Mouse (Mus musculus) adrenal gland, postnatal 36 days (tissue): ENCODE measurements around the gene Dync1h1. TPM values are rescaled to one million over a fixed set of nuclear protein-coding genes. Genes with fewer than 3 reads are reported as not detected.

ENCODE experiments used
- microRNA-seq: library from miRNA; unstranded; fragments of <30 nt; microRNA quantifications from one replicate; pipeline ENCODE4 v1.2.0, GENCODE M21; 2021
- total RNA-seq, 2 experiments: library from RNA; stranded (reverse); gene quantifications; 2 replicates each; pipeline ENCODE4 v1.2.3; 2021

Gene Dync1h1
- total RNA-seq, 2 experiments from 2014 or later = 148 to 179 TPM

Small RNA genes within 50 kb of the gene (microRNA-seq; reads per million reads assigned to microRNA genes)
- not detected for gene Gm27299

Other genes starting within 250 kb of the Dync1h1 start
- gene Ppp2r5c, start 154.3 kb upstream of the Dync1h1 start, total RNA-seq = 100 to 1,000 TPM; 104 to 114 TPM
- not detected for gene 1700001K19Rik, start 81.2 kb downstream of the Dync1h1 start, total RNA-seq
- 100 to 1,000 TPM; 501 to 911 TPM for gene Hsp90aa1, start 101.3 kb downstream of the Dync1h1 start, total RNA-seq
- 10 to 100 TPM; 44.1 to 45.3 TPM for gene Wdr20, start 136.5 kb downstream of the Dync1h1 start, total RNA-seq
- 1 to 10 TPM; 1.2 to 1.6 TPM for gene Mok, start 239.5 kb downstream of the Dync1h1 start, total RNA-seq
- 10 to 100 TPM; 10.9 to 12.2 TPM for gene Zfp839, start 248.8 kb downstream of the Dync1h1 start, total RNA-seq